Mouse (Mus musculus) embryonic facial prominence, embryonic 13.5 days (tissue): Measurements from ENCODE around the gene Plekhf1. TPM values are rescaled to one million over a fixed set of nuclear protein-coding genes. Genes with fewer than 3 reads are reported as not detected.

ENCODE experiments used
- ATAC-seq: fragments of 200-750 bp; cut with Nextera tagmentation; 2 replicates; pipeline ENCODE4 v1.8.0; 2017; ENCODE audit warnings: low read depth; ENCODE audit not compliant: insufficient number of reproducible peaks, insufficient read depth, low FRiP score, low TSS enrichment
- H3K27ac ChIP-seq: fragments of 300-500 bp; sonication (generic); 2 replicates; pipeline ENCODE4 v1.5.1; 2015; ENCODE audit warnings: moderate library complexity, mild to moderate bottlenecking, inconsistent platforms
- H3K27me3 ChIP-seq: fragments of 300-500 bp; sonication (generic); 2 replicates; pipeline ENCODE4 v1.6.1; 2015; ENCODE audit warnings: mild to moderate bottlenecking, inconsistent platforms
- H3K36me3 ChIP-seq: fragments of 300-500 bp; sonication (generic); 2 replicates; pipeline ENCODE4 v1.6.1; 2015; ENCODE audit warnings: mild to moderate bottlenecking, inconsistent platforms
- H3K4me1 ChIP-seq: fragments of 300-500 bp; sonication (generic); 2 replicates; pipeline ENCODE4 v1.6.1; 2015; ENCODE audit warnings: inconsistent platforms
- H3K4me2 ChIP-seq: fragments of 300-500 bp; sonication (generic); 2 replicates; pipeline ENCODE4 v1.6.1; 2015; ENCODE audit warnings: moderate library complexity, mild to moderate bottlenecking, inconsistent platforms
- H3K4me3 ChIP-seq: fragments of 300-500 bp; sonication (generic); 2 replicates; pipeline ENCODE4 v1.5.1; 2015; ENCODE audit warnings: mild to moderate bottlenecking, inconsistent platforms
- H3K9ac ChIP-seq: fragments of 300-500 bp; sonication (generic); 2 replicates; pipeline ENCODE4 v1.6.1; 2015; ENCODE audit warnings: mild to moderate bottlenecking, inconsistent platforms
- H3K9me3 ChIP-seq: fragments of 300-500 bp; sonication (generic); 2 replicates; pipeline ENCODE4 v1.6.1; 2016; ENCODE audit warnings: inconsistent platforms
- WGBS: fragments of 180-500 bp; shearing (Covaris S2); methylation state at CpG from one replicate; pipeline ENCODE4 v1.1.7; 2015; ENCODE audit warnings: mixed read lengths; 5-methylcytosine and 5-hydroxymethylcytosine counted together
- polyA plus RNA-seq: library from polyadenylated mRNA; unstranded; fragments of >200 nt; fragmentation: Nextera tagmentation; extraction: Ambion mirVana; gene quantifications from 2 replicates; pipeline ENCODE4 v1.2.1, GENCODE M21; 2015

The Plekhf1 gene
- polyA plus RNA-seq, 1 experiment from 2014 or later: 3.9 TPM

- Histone ChIP-seq H3K27ac (no peak overlapping the region), H3K4me3 (no peak overlapping the region), H3K4me2 (no peak overlapping the region), H3K4me1 (no peaks in the 10 kb centered on the region), H3K9ac (no peak overlapping the region), H3K36me3 (peaks cover 28% of the 10 kb centered on the region), H3K27me3 (no peaks in the 10 kb centered on the region), H3K9me3 (no peaks in the 10 kb centered on the region)
- ATAC-seq: no peak
- WGBS: 40% methylated on average over 5 of the region's 5 CpGs
Observed at GRCm38 (mm10) chr7:38217417-38218171, 10.2 kb downstream of the Plekhf1 start.

DNA sequence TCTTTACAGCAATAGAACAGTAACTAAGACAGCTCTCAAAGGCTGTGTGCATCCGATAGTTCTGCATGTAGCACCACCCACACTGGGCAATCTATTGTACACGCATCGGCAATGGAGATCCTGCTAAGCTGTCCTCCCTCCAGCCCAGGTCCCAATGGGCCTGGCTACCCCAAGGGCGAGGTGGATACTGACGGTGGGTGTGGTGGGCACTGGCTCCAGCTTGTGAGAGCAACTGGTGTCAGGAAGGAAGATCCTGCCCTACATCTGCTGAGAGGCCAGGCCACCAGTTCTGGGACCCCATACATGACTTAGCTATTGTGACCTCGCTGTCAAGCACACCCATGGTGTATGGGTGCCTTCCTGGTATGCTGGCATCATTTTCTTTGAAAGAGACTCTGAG is 12.1 kb downstream of the Plekhf1 start:
- H3K4me1 ChIP-seq: no peaks in the 10 kb centered on the region
- 88% methylated on average over 6 of the region's 6 CpGs for WGBS
- H3K9me3 ChIP-seq: no peaks in the 10 kb centered on the region
- no peaks in the 10 kb centered on the region for H3K27me3 ChIP-seq
- no peak overlapping the region for H3K9ac ChIP-seq
- no peak overlapping the region for H3K4me3 ChIP-seq
- H3K4me2 ChIP-seq: no peak overlapping the region
- H3K36me3 ChIP-seq: peaks cover 12% of the 10 kb centered on the region
- H3K27ac ChIP-seq: no peak overlapping the region
- no peak for ATAC-seq

DNA sequence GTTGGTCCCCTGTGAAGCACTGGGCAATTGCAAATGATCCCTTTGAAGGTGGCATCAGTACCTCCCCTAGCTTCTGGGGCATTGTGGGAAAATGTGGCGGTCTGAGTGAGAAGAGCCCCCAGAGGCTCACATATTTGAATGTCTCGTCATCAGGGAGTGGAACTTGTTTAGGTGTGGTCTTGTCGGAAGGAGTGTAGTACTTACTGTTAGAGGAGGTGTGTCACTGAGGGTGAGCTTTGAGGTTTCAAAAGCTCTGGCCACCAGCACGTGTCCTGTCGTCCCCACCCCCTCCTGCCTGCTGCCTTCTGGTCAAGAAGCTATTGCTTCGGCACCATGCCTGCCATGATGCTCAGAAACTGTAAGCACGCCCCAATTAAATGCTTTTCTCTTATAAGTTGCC is 12.5 kb downstream of the Plekhf1 start:
- Histone ChIP-seq H3K36me3 (peaks cover 9% of the 10 kb centered on the region), H3K9ac (no peak overlapping the region), H3K4me3 (no peak overlapping the region), H3K27ac (no peak overlapping the region), H3K27me3 (no peaks in the 10 kb centered on the region), H3K4me2 (no peak overlapping the region), H3K9me3 (no peaks in the 10 kb centered on the region), H3K4me1 (no peaks in the 10 kb centered on the region)
- ATAC-seq: no peak
- 72% methylated on average over 7 of the region's 7 CpGs for WGBS

DNA sequence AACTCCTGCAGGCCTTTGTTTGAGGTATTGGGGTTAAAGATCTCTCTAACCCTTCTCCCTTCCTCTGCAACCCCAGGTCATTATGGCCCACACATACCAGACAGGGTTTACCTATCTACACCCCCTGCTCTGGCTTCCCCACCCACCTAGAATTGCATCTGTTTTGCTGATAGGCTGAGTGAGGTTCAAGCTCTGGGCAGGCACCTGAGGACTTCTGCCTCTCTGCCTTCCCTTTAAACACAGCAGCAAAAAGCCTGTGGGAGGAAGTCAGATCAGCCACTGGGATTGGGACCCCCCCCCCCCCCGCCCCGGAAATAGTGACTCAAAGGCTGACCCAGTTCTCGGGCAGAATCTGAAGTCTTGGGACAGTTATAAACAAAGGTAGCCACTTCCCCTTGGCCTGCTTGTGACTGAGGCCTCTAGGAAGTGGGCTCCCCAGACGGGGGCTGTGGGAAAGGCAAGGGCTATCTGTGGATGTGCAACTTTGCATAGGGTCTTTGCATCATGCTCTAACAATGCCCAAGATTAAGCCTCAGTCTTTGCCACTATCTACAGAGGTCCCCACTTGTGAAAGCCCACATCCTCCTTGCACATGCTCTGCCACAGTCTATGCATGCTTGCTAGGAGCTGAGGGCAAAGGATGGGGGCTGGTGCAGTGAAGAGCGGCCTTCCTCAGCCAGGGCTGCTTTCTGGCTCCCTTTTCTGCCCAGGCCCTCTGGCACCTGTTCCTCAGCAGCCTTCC is 13.2 kb downstream of the Plekhf1 start:
- no peak overlapping the region for H3K4me3 ChIP-seq
- 0 out of 2 replicates have a peak, but pooled peaks cover 2% of the 10 kb centered on the region for H3K36me3 ChIP-seq
- H3K9ac ChIP-seq: no peak overlapping the region
- 71% methylated on average over 5 of the region's 5 CpGs for WGBS
- no peak for ATAC-seq
- no peaks in the 10 kb centered on the region for H3K9me3 ChIP-seq
- H3K27me3 ChIP-seq: no peaks in the 10 kb centered on the region
- no peak overlapping the region for H3K27ac ChIP-seq
- H3K4me2 ChIP-seq: no peak overlapping the region
- H3K4me1 ChIP-seq: no peaks in the 10 kb centered on the region

DNA sequence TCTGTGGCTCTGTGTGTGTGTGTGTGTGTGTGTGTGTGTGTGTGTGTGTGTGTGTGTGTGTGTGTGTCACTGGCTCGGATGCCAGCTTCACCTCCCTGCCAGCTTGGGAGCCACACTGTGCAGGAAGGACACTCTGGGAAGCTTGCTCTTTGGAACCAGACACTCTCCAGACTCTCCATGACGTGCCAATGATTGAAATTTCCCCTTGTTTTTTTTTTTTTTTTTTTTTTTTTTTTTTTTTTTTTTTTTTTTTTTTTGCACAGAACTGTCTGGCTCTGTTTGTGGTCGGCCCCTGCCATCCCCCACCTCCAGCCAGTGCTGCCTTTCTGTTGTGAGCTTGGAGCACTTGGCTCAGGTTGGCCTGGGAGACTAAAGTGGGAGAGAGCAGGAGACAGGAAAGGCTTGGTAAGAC is 15.2 kb downstream of the Plekhf1 start:
- Histone ChIP-seq H3K4me1 (no peaks in the 10 kb centered on the region), H3K9me3 (no peaks in the 10 kb centered on the region), H3K4me2 (no peak overlapping the region), H3K36me3 (no peaks in the 10 kb centered on the region), H3K27me3 (no peaks in the 10 kb centered on the region), H3K4me3 (no peak overlapping the region), H3K27ac (no peak overlapping the region), H3K9ac (no peak overlapping the region)
- no peak for ATAC-seq
- 27% methylated on average over 3 of the region's 3 CpGs for WGBS

GRCm38 (mm10) chr7:38209478-38210152 is 18.2 kb downstream of the Plekhf1 start:
- H3K9me3 ChIP-seq: no peaks in the 10 kb centered on the region
- no peak overlapping the region for H3K4me2 ChIP-seq
- H3K9ac ChIP-seq: no peak overlapping the region
- H3K4me1 ChIP-seq: no peaks in the 10 kb centered on the region
- WGBS: 69% methylated on average over 11 of the region's 11 CpGs
- no peaks in the 10 kb centered on the region for H3K27me3 ChIP-seq
- no peak overlapping the region for H3K27ac ChIP-seq
- no peak overlapping the region for H3K4me3 ChIP-seq
- no peaks in the 10 kb centered on the region for H3K36me3 ChIP-seq
- no peak for ATAC-seq

- no peak overlapping the region for H3K4me2 ChIP-seq
- H3K9ac ChIP-seq: no peak overlapping the region
- H3K27ac ChIP-seq: no peak overlapping the region
- no peak for ATAC-seq
- no peaks in the 10 kb centered on the region for H3K9me3 ChIP-seq
- H3K4me3 ChIP-seq: no peak overlapping the region
- no peaks in the 10 kb centered on the region for H3K36me3 ChIP-seq
- H3K4me1 ChIP-seq: no peaks in the 10 kb centered on the region
- H3K27me3 ChIP-seq: no peaks in the 10 kb centered on the region
- 62% methylated on average over 3 of the region's 3 CpGs for WGBS
Observed at GRCm38 (mm10) chr7:38208969-38209368, 18.8 kb downstream of the Plekhf1 start.

DNA sequence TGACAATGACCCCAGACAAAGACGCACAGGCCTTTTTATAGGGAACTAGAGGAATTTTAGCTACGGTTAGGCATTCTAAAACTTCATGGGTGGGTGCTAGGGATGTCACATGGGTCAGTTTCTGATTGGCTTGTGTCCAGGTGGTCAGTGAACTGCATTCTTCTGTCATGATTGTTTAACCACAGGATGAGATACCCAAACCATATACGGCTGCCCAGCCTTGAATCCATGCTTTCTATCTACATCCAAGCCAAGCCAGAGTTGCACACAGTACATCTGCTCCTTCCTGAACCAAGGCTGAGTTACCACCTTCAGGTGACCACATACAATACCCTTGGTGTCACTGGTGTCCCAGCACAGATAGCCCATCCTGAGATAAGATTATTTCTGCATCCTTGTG is 21.3 kb downstream of the Plekhf1 start:
- no peak overlapping the region for H3K4me3 ChIP-seq

DNA sequence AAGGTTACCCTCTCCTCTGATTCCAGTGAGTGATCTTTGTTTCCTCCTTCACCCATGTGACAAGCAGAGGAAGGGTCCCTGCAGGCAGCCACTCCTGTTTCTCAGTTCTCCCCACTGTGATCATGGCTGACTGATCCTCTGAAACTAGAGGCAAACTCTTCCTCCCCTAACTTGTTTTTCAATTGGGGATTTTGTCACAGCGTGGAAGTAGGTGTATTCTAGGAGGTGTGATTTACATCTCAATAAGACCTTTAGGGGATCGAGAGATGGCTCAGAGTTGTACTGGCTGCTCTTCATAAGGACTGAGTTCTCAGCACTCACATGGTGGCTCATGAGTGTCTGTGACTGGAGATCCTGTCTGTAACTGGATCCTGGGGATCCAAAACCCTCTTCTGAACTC is 22.0 kb downstream of the Plekhf1 start:
- peaks cover under 1% of the 10 kb centered on the region; the same call in 1 of the 2 replicates for H3K4me1 ChIP-seq
- ATAC-seq: no peak
- 40% methylated on average over 2 of the region's 2 CpGs for WGBS

More for the DNA sequence above, 21.3 kb downstream of the Plekhf1 start:
- no peaks in the 10 kb centered on the region for H3K27me3 ChIP-seq
- H3K27ac ChIP-seq: no peak overlapping the region
- no peaks in the 10 kb centered on the region for H3K9me3 ChIP-seq
- no peaks in the 10 kb centered on the region for H3K36me3 ChIP-seq
- no peaks in the 10 kb centered on the region for H3K4me1 ChIP-seq
- no peak overlapping the region for H3K9ac ChIP-seq
- no peak for ATAC-seq
- 81% methylated on average over 3 of the region's 3 CpGs for WGBS
- no peak overlapping the region for H3K4me2 ChIP-seq

GRCm38 (mm10) chr7:38204314-38204713 is 23.5 kb downstream of the Plekhf1 start:
- Histone ChIP-seq H3K9me3 (no peaks in the 10 kb centered on the region), H3K36me3 (no peaks in the 10 kb centered on the region), H3K4me2 (no peak overlapping the region), H3K9ac (no peak overlapping the region), H3K27me3 (no peaks in the 10 kb centered on the region), H3K4me1 (peaks cover 5% of the 10 kb centered on the region; the same call in 1 of the 2 replicates), H3K27ac (no peak overlapping the region), H3K4me3 (no peak overlapping the region)
- ATAC-seq: no peak
- 82% methylated on average over 6 of the region's 6 CpGs for WGBS

More for the DNA sequence above, 22.0 kb downstream of the Plekhf1 start:
- no peak overlapping the region for H3K9ac ChIP-seq
- no peak overlapping the region for H3K4me3 ChIP-seq
- H3K27me3 ChIP-seq: no peaks in the 10 kb centered on the region
- H3K9me3 ChIP-seq: no peaks in the 10 kb centered on the region
- no peak overlapping the region for H3K4me2 ChIP-seq
- H3K36me3 ChIP-seq: no peaks in the 10 kb centered on the region
- H3K27ac ChIP-seq: no peak overlapping the region

DNA sequence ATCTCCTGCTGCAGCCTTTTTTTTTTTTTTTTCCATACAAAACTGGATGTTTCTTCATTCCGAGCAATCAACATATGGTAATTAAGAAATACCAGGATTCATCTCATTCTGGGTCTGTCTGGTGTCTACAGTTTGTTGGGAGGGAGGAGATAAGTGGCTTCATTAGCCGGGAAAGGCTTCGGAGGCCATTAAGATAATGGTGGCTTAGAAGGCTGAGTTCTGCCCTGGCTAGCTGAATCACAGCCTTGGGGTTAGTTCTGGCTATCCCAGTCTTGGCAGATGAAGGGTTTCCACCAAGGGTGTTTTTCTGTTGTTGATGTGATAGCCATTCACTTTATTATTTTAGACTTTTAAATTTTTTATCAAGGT is 26.5 kb downstream of the Plekhf1 start:
- Histone ChIP-seq H3K36me3 (peaks cover 7% of the 10 kb centered on the region), H3K4me2 (peak overlapping the region; percentile 55), H3K4me1 (peaks cover 5% of the 10 kb centered on the region; the same call in 1 of the 2 replicates), H3K9me3 (no peaks in the 10 kb centered on the region), H3K4me3 (no peak overlapping the region), H3K27ac (no peak overlapping the region), H3K9ac (no peak overlapping the region), H3K27me3 (no peaks in the 10 kb centered on the region)
- WGBS: 32% methylated on average over 3 of the region's 3 CpGs
- ATAC-seq: no peak
